ENCODE assay signal across 10 mouse cellular contexts in the genomic region with DNA sequence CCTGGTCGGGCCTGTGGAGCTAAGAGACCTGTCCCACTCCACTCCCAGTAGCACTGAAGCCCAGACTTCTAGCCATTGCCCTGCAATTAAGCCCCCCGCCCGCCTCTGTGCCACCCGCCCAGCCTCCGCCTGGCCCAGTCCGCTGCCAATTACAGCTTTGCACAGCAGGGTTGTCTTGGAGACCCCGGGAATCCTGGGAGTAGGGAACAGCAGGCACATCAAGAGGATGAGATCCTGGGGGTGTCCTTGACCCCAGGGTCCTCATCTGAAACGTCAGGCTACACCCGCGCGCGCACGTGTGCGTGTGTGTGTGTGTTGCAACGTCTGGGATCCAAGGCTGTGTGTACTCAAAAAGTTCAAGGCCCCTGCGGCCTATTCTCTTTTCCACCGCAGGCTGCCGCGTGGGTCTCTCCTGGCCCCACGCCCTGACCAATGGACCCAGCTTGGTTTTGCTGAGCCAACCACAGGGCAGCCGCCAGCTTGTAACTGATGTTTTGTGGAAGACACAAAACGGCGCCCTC. TPM values are rescaled to one million over a fixed set of nuclear protein-coding genes. Genes with fewer than 3 reads are reported as not detected.
DNase-seq lines count a peak whose midpoint lies in the region; ATAC-seq lines count a peak whose summit lies in the region.
"Had no signal": no experiment of that assay in that cellular context is flagged by ENCODE, and none has a peak within 500 bp of the region (broad histone marks: within the 10 kb centered on the region; RNA-seq: fewer than 3 reads in every experiment).

No protein-coding gene starts in this region.

- no peak overlapping the region for H3K27ac ChIP-seq in kidney, embryonic 14.5 days (ENCODE audit: low read depth, low read length)
- no peak overlapping the region for H3K27ac ChIP-seq in hindbrain, embryonic 14.5 days

- intact Hi-C loops in gastrocnemius, postnatal 36 days (cut with DNase I) = loop anchor here (2.0 kb wide), 2 partner anchors 19 to 43 kb away; no protein-coding TSS in a partner anchor

- H3K4me2 ChIP-seq in kidney, embryonic 14.5 days (replicated peaks; ENCODE audit: low read depth, low read length) = peak overlapping the region; percentile 27
- peak overlapping the region; percentile 62 for H3K4me2 ChIP-seq in hindbrain, embryonic 14.5 days (replicated peaks)

- peaks cover 23% of the 10 kb centered on the region for H3K4me1 ChIP-seq in kidney, embryonic 14.5 days (ENCODE audit: control insufficient read depth, insufficient read depth, low read length)
- peaks cover 32% of the 10 kb centered on the region for H3K4me1 ChIP-seq in hindbrain, embryonic 14.5 days (replicated peaks; ENCODE audit: control insufficient read depth, insufficient read depth, low read length)

- H3K27me3 ChIP-seq in kidney, embryonic 14.5 days (ENCODE audit: control insufficient read depth, insufficient read depth, low read length) = peaks cover 67% of the 10 kb centered on the region
- H3K27me3 ChIP-seq in hindbrain, embryonic 14.5 days (ENCODE audit: control insufficient read depth, insufficient read depth, low read length) = peaks cover 37% of the 10 kb centered on the region

- peak overlapping the region; percentile 25 for H3K4me3 ChIP-seq in kidney, embryonic 14.5 days (ENCODE audit: low read length)
- H3K4me3 ChIP-seq in hindbrain, embryonic 14.5 days (replicated peaks; ENCODE audit: low read length) = peak overlapping the region; percentile 7; the same call in 1 of the 2 replicates

- no peaks in the 10 kb centered on the region for H3K9me3 ChIP-seq in kidney, embryonic 14.5 days (ENCODE audit: control insufficient read depth, low read length)
- no peaks in the 10 kb centered on the region for H3K9me3 ChIP-seq in hindbrain, embryonic 14.5 days (ENCODE audit: control insufficient read depth, low read length)

- no peak for DNase-seq in kidney, postnatal 36 days
- peak; percentile 64 for DNase-seq in adrenal gland, postnatal 25 days
- DNase-seq in hindbrain, embryonic 14.5 days (ENCODE audit: low spot score) = no peak
- DNase-seq in neural tube, embryonic 10.5 days (ENCODE audit: extremely low spot score, low spot score) = peak; percentile 58
- DNase-seq in adipocyte (ENCODE audit: low spot score) = no peak
- no peak for DNase-seq in cerebellum, adult 18-20 months
- DNase-seq in gastrocnemius, postnatal 36 days = no peak

- ATAC-seq in kidney, embryonic 14.5 days (ENCODE audit: low FRiP score, low TSS enrichment) = 0 out of 2 replicates have a peak, but pooled peaks have one; percentile 7
- ATAC-seq in hindbrain, embryonic 14.5 days (ENCODE audit: low FRiP score) = peak; percentile 12; the same call in 1 of the 2 replicates

- 5% methylated on average over 22 of the region's 23 CpGs for WGBS in kidney, embryonic 14.5 days
- WGBS in hindbrain, embryonic 14.5 days = 3% methylated on average over 23 of the region's 23 CpGs

- H3K36me3 ChIP-seq in kidney, embryonic 14.5 days (ENCODE audit: control insufficient read depth, insufficient read depth, low read length) = no peaks in the 10 kb centered on the region
- H3K36me3 ChIP-seq in hindbrain, embryonic 14.5 days (replicated peaks; ENCODE audit: control insufficient read depth, insufficient read depth) = no peaks in the 10 kb centered on the region

- H3K9ac ChIP-seq in kidney, embryonic 14.5 days (ENCODE audit: low read depth, low read length) = no peak overlapping the region; the same call in 1 of the 2 replicates
- 0 out of 2 replicates have a peak overlapping the region, but pooled peaks have one; percentile 48 for H3K9ac ChIP-seq in hindbrain, embryonic 14.5 days

RNA-seq across cellular contexts. Expression of a gene that starts 16.3 kb away (rescaled TPM):
- 0.70 and 0.91 TPM in 2 replicates for polyA plus RNA-seq in kidney, embryonic 14.5 days (2014; fragmentation: Nextera tagmentation; extraction: Ambion mirVana)
- 0.27 TPM in 1 of 2 replicates, not detected in the other for total RNA-seq in adrenal gland, postnatal 25 days (2021)
- polyA plus RNA-seq in hindbrain, embryonic 14.5 days (2014; fragmentation: Nextera tagmentation; extraction: Ambion mirVana) = 0.13 and 0.21 TPM in 2 replicates
- total RNA-seq in gastrocnemius, postnatal 36 days (2021) = not detected
- total RNA-seq: MEL had no signal

RNA-seq across cellular contexts. Expression of a gene that starts 35.9 kb away (rescaled TPM):
- polyA plus RNA-seq in kidney, embryonic 14.5 days (2014; fragmentation: Nextera tagmentation; extraction: Ambion mirVana) = 3.1 and 3.4 TPM in 2 replicates
- total RNA-seq in adrenal gland, postnatal 25 days (2021) = 1.8 and 2.5 TPM in 2 replicates
- polyA plus RNA-seq in hindbrain, embryonic 14.5 days (2014; fragmentation: Nextera tagmentation; extraction: Ambion mirVana) = 4.4 TPM in 2 replicates
- total RNA-seq in gastrocnemius, postnatal 36 days (2021) = under 1 TPM; 0.20 to 0.32 TPM
- total RNA-seq: MEL had no signal

RNA-seq across cellular contexts. Expression of a gene that starts 47.1 kb away (rescaled TPM):
- polyA plus RNA-seq in kidney, embryonic 14.5 days (2014; fragmentation: Nextera tagmentation; extraction: Ambion mirVana) = 0.07 TPM in 1 of 2 replicates, not detected in the other
- total RNA-seq in adrenal gland, postnatal 25 days (2021) = 4.3 and 5.1 TPM in 2 replicates
- polyA plus RNA-seq in hindbrain, embryonic 14.5 days (2014; fragmentation: Nextera tagmentation; extraction: Ambion mirVana) = 23.3 and 27.4 TPM in 2 replicates
- not detected for total RNA-seq in gastrocnemius, postnatal 36 days (2021)
- total RNA-seq: MEL had no signal

RNA-seq across cellular contexts. Expression of a gene that starts 58.6 kb away (rescaled TPM):
- polyA plus RNA-seq in kidney, embryonic 14.5 days (2014; fragmentation: Nextera tagmentation; extraction: Ambion mirVana) = 0.13 and 0.15 TPM in 2 replicates
- total RNA-seq in adrenal gland, postnatal 25 days (2021) = not detected in 2 replicates
- not detected in 2 replicates for polyA plus RNA-seq in hindbrain, embryonic 14.5 days (2014; fragmentation: Nextera tagmentation; extraction: Ambion mirVana)
- total RNA-seq in gastrocnemius, postnatal 36 days (2021) = 10 to 100 TPM; 63.9 to 90.3 TPM
- total RNA-seq: layer of hippocampus, postnatal 25 days; MEL had no signal

Comparison
In these comparisons a context has a peak if more than half of its experiments do, and no peak if none do; other contexts are left out.
1. DNase-seq: peak in adrenal gland, postnatal 25 days (single experiment) and neural tube, embryonic 10.5 days (single experiment); none in kidney, postnatal 36 days (0 of 2), hindbrain, embryonic 14.5 days (single experiment), adipocyte (single experiment), cerebellum, adult 18-20 months (0 of 2) and gastrocnemius, postnatal 36 days (0 of 2).